Mouse (Mus musculus) left cerebral cortex, postnatal 10 days (tissue): ENCODE results near the gene Brf1. TPM values are rescaled to one million over a fixed set of nuclear protein-coding genes. Genes with fewer than 3 reads are reported as not detected.
A peak's percentile ranks its signal among the peaks of the same experiment; 100 is the strongest.

ENCODE experiments used
- DNase-seq, 2 experiments: peaks; one replicate each; pipeline ENCODE4 v3.0.0; 2021 to 2022; ENCODE audit warnings: low spot score in 2 of 2, mixed read lengths in 1 of 2; ENCODE audit errors: extremely low spot score in 1 of 2
- intact Hi-C: fragments of 180-260 bp; cut with DNase I; formaldehyde crosslinking; loops from one replicate; pipeline ENCODE4 v1.15.1; 2025
- microRNA-seq: library from miRNA; unstranded; fragments of <30 nt; microRNA quantifications from one replicate; pipeline ENCODE4 v1.2.0, GENCODE M21; 2022
- total RNA-seq, 2 experiments: library from RNA; stranded (reverse); gene quantifications; 2 replicates each; pipeline ENCODE4 v1.2.3; 2021

Brf1 gene
- total RNA-seq, 2 experiments from 2014 or later = 53.8 to 54.2 TPM

DNA sequence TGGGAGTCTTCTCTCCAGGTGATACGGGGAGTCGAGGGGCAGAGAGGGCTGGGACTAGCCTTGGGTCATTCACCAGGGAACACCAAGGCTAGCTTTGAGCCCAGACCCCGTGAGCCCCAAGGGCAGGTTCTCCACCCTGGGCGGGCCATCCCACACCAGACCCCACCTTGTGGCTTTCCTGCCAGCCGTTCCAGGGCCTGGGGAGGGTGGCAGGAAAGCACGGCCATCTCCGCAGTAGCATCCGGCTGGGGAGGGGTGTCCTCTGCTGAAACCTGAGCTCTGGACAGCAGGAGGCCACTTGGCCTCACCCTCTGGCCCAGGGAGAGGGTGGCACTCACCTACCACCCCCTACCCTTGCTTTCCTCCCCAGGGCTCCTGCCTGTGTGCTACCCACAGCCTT lies 82.6 kb downstream of the Brf1 start:
- intact Hi-C loops = no loop called here

DNA sequence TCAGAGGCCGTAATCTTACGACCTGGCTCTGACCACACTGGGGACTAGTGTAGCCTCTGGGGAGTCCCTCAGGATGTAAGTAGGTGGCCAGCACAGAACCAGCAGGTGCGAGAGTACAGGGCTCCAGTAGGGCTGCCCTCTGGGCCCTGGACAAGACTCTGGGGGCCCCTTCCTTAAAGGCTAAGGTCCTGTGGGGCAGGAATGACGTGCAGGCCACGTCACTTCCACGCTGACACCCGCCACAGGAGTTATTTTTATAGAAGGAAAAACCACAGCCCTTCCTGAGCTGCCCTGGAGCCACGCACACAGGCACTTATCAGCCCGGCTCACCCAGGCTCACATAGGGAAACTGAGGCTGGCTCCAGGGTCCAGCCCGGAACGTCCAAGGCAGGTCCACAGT lies 83.0 kb downstream of the Brf1 start:
- intact Hi-C loops = no loop called here

More for the DNA sequence above, 82.6 kb downstream of the Brf1 start:
- no peak for DNase-seq

DNA sequence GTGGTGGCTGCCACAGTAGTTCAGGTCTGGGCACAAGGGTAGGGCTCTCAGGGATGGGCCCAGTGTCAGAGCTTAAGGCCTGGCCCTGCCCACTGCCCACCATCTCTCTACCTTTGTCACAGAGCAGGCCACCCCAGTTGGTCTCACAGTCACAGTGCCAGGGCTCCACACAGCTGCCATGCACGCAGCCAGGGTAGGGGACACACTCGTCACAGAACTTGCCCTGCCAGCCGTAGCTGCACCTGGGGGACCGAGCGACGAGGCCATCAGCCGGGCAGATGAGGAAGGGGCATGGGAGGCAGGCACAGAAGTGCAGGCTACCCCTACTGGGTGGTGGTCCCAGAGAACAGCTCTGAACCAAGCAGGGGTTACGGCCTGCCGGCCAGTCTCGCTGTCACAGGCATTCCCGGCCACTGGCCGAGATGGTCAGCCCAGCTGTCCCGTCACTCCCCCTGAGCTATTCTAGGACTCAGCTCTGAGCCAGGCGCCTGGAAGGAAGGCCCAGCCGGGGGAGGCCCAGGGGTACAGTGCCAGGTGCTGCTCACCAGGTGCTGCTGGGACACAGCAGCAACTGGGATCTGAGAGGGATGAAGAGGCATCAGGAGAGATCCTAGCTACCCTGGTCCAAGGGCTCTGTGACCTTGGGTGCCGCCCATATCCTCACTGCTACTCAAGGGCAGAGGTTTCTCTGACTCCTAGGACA lies 83.7 kb downstream of the Brf1 start:
- intact Hi-C loops = no loop called here
- no peak for DNase-seq

More for the DNA sequence above, 83.0 kb downstream of the Brf1 start:
- DNase-seq = no peak

DNA sequence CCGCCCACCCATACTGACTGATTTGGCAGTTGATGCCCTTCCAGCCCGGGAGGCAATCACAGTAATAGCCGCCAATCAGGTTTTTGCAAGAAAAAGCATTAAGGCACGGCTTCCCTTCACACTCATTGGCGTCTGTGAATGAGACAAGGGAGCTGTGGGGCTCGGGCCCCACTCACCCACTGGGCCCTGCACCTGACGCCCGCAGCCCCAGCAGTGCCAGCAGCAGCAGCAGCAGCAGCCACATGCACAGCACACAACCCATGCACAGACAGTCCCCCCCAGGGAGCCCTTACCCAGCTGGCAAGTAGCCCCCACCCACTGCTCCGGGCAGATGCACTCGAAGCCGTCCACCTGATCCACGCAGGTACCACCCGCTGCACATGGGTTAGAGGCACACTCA lies 84.9 kb downstream of the Brf1 start:
- no peak for DNase-seq
- intact Hi-C loops = no loop called here

DNA sequence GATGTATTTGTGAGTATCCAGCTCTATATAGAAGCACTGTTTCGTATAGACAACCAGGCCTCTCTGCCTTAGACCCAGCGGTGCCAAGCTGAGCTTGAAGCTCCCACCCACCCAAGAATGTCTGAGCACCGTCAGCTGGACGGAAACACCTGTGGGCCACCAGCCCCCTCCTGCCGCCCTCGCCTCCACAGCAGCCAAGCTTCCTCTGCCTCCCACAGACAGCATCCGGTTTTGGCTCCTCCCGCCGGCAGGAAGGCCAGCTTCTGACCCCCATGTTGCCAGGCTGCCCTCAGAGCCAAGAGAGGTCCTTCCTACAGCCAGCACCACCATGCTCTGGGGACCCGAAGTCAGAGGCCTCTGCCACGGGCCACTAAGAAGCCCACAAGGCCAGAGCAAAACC lies 86.0 kb downstream of the Brf1 start:
- DNase-seq = peak in 1 of 2 experiments; percentile 77
- intact Hi-C loops = no loop called here

DNA sequence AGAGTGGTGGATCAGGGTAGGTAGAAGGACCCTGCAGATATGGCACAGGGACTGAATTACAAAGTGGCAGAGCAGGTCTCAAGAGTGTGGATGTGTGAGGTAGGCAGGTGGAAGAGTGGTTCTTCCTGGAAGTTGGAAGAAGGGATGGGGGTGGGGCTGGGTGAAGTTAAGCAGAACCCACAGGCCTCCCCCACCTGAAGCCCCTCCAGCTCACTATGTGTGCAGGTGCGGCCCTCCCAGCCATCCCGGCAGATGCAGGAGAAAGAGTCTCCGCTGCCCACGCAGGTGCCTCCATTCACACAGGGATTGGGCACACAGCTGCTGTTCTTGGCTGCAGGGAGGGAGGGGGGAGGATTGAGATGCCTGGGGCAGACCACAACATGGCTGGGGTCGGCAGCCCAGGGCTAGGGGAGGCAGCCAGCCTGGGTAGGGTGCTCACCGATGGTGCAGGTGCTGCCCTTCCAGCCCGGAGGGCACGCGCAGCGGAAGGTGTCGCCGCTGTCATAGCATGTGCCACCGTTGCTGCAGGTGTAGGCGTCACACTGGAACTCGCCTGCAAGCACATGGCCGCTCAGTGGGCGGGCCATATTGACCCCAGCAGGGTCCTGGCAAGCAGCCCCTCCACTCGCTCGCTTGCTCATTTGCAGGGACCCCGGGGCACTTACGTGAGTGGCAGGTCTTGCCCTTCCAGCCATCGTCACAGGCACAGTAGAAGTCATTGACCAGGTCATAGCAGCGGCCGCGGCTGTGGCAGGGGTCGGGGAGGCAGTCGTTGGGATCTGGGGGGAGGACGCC lies 87.4 kb downstream of the Brf1 start:
- DNase-seq = no peak
- intact Hi-C loops = no loop called here

DNA sequence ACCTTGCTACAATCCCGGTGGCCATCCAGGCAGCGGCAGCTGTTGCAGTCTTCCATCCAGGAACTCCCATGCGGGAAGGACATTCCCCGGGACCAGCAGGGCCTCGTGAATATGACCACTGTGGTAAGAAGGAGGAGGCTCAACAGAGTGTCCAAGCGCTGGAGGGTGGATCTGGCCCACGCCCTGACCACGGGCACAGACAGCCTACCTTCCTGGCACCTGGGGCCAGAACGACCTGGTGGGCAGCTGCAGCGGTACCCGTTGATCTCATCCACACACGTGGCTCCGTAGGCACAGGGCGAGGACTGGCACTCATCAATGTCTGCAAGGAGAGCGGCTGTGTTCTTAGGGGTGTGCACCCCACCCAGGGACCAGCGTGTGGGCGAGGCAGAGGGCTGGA lies 88.8 kb downstream of the Brf1 start:
- intact Hi-C loops = no loop called here
- DNase-seq = no peak

Small RNA genes lying within 50 kb of the gene (microRNA-seq; reads per million reads assigned to microRNA genes)
- gene Mir6941 = not detected

Other genes with a start within 250 kb of the Brf1 start
- 10 to 100 TPM in 1 of 2 experiments, 1 to 10 TPM in 1; 10.0 to 11.9 TPM for gene Pld4, start 240.0 kb downstream of the Brf1 start, total RNA-seq
- gene Ahnak2, start 198.0 kb downstream of the Brf1 start, total RNA-seq = 10 to 100 TPM; 13.8 to 14.5 TPM
- 10 to 100 TPM; 14.6 to 16.5 TPM for gene Clba1, start 191.8 kb downstream of the Brf1 start, total RNA-seq
- gene Cdca4, start 171.3 kb downstream of the Brf1 start, total RNA-seq = 10 to 100 TPM; 11.5 TPM
- gene Gpr132, start 132.5 kb downstream of the Brf1 start, total RNA-seq = not detected
- 10 to 100 TPM; 60.0 to 60.9 TPM for gene Jag2, start 70.9 kb downstream of the Brf1 start, total RNA-seq
- 10 to 100 TPM; 11.8 to 13.2 TPM for gene Nudt14, start 58.6 kb downstream of the Brf1 start, total RNA-seq
- gene Btbd6, start 24.2 kb downstream of the Brf1 start, total RNA-seq = 10 to 100 TPM; 61.0 to 61.9 TPM
- gene Pacs2, start 13.8 kb upstream of the Brf1 start, total RNA-seq = 100 to 1,000 TPM; 126 to 128 TPM
- under 1 TPM; 0.41 to 0.73 TPM for gene Tex22, start 73.8 kb upstream of the Brf1 start, total RNA-seq
- 10 to 100 TPM; 87.1 to 89.1 TPM for gene Mta1, start 97.6 kb upstream of the Brf1 start, total RNA-seq
- 100 to 1,000 TPM; 220 to 253 TPM for gene Crip2, start 139.5 kb upstream of the Brf1 start, total RNA-seq
- 10 to 100 TPM; 12.4 to 12.6 TPM for gene Crip1, start 145.6 kb upstream of the Brf1 start, total RNA-seq
- 1 to 10 TPM; 3.7 TPM for gene Tedc1, start 155.7 kb upstream of the Brf1 start, total RNA-seq
- 10 to 100 TPM; 35.0 to 39.1 TPM for gene Tmem121, start 185.2 kb upstream of the Brf1 start, total RNA-seq